Mouse (Mus musculus) forebrain, embryonic 15.5 days (tissue): ENCODE results near the gene Col27a1. TPM values are rescaled to one million over a fixed set of nuclear protein-coding genes. Genes with fewer than 3 reads are reported as not detected.

ENCODE experiments used
- ATAC-seq: fragments of 200-750 bp; cut with Nextera tagmentation; replicated peaks from 2 replicates; pipeline ENCODE4 v1.8.0; 2017; ENCODE audit warnings: mild to moderate bottlenecking, moderate TSS enrichment, moderate library complexity
- H3K27ac ChIP-seq: fragments of 300-500 bp; sonication (generic); replicated peaks from 2 replicates; pipeline ENCODE4 v1.5.1; 2015; ENCODE audit warnings: mild to moderate bottlenecking, inconsistent platforms
- H3K27me3 ChIP-seq: fragments of 300-500 bp; sonication (generic); 2 replicates; pipeline ENCODE4 v1.6.1; 2015; ENCODE audit warnings: inconsistent platforms
- H3K36me3 ChIP-seq: fragments of 300-500 bp; sonication (generic); 2 replicates; pipeline ENCODE4 v1.6.1; 2015; ENCODE audit warnings: mild to moderate bottlenecking, inconsistent platforms
- H3K4me1 ChIP-seq: fragments of 300-500 bp; sonication (generic); 2 replicates; pipeline ENCODE4 v1.6.1; 2015; ENCODE audit warnings: inconsistent platforms
- H3K4me2 ChIP-seq: fragments of 300-500 bp; sonication (generic); replicated peaks from 2 replicates; pipeline ENCODE4 v1.6.1; 2015; ENCODE audit warnings: mild to moderate bottlenecking, inconsistent platforms
- H3K4me3 ChIP-seq: fragments of 300-500 bp; sonication (generic); 2 replicates; pipeline ENCODE4 v1.5.1; 2015; ENCODE audit warnings: mild to moderate bottlenecking, inconsistent platforms
- H3K9ac ChIP-seq: fragments of 300-500 bp; sonication (generic); replicated peaks from 2 replicates; pipeline ENCODE4 v1.6.1; 2015; ENCODE audit warnings: mild to moderate bottlenecking, inconsistent platforms
- H3K9me3 ChIP-seq: fragments of 300-500 bp; sonication (generic); 2 replicates; pipeline ENCODE4 v1.6.1; 2016; ENCODE audit warnings: inconsistent platforms
- WGBS: fragments of 180-500 bp; shearing (Covaris S2); methylation state at CpG from one replicate; pipeline ENCODE4 v1.1.7; 2015; ENCODE audit warnings: mixed read lengths; 5-methylcytosine and 5-hydroxymethylcytosine counted together
- polyA plus RNA-seq: library from polyadenylated mRNA; unstranded; fragments of >200 nt; fragmentation: Nextera tagmentation; extraction: Ambion mirVana; gene quantifications from 2 replicates; pipeline ENCODE4 v1.2.1, GENCODE M21; 2015

Col27a1 gene
- polyA plus RNA-seq, 1 experiment from 2014 or later = 1.3 TPM

- H3K9me3 ChIP-seq = no peaks in the 10 kb centered on the region
- no peak overlapping the region for H3K4me3 ChIP-seq
- H3K4me2 ChIP-seq = no peak overlapping the region
- H3K27ac ChIP-seq = no peak overlapping the region
- ATAC-seq = no peak
- H3K36me3 ChIP-seq = no peaks in the 10 kb centered on the region
- no peak overlapping the region for H3K9ac ChIP-seq
- H3K27me3 ChIP-seq = no peaks in the 10 kb centered on the region
- WGBS = 81% methylated on average over 7 of the region's 7 CpGs
- H3K4me1 ChIP-seq = no peaks in the 10 kb centered on the region
Observed at GRCm38 (mm10) chr4:63205583-63205982, 8.2 kb upstream of the Col27a1 start.

- Histone ChIP-seq H3K4me3 (peak overlapping the region; percentile 62), H3K36me3 (no peaks in the 10 kb centered on the region), H3K27ac (no peak overlapping the region), H3K4me2 (peak overlapping the region; percentile 100), H3K9ac (peak overlapping the region; percentile 53), H3K9me3 (no peaks in the 10 kb centered on the region), H3K4me1 (peaks cover 31% of the 10 kb centered on the region), H3K27me3 (peaks cover 46% of the 10 kb centered on the region)
- ATAC-seq = peak; percentile 71
- WGBS = under 1% methylated on average over 63 of the region's 71 CpGs
Observed at GRCm38 (mm10) chr4:63215185-63215992, 1.6 kb downstream of the Col27a1 start.

GRCm38 (mm10) chr4:63215993-63216531 is 2.3 kb downstream of the Col27a1 start:
- H3K36me3 ChIP-seq = no peaks in the 10 kb centered on the region
- peaks cover 31% of the 10 kb centered on the region for H3K4me1 ChIP-seq
- WGBS = 1% methylated on average over 24 of the region's 24 CpGs
- peak overlapping the region; percentile 62 for H3K4me3 ChIP-seq
- H3K4me2 ChIP-seq = peak overlapping the region; percentile 100
- no peak overlapping the region for H3K27ac ChIP-seq
- H3K27me3 ChIP-seq = peaks cover 46% of the 10 kb centered on the region
- peak; percentile 47 for ATAC-seq
- H3K9me3 ChIP-seq = no peaks in the 10 kb centered on the region
- peak overlapping the region; percentile 53 for H3K9ac ChIP-seq

GRCm38 (mm10) chr4:63216566-63216965 is 2.8 kb downstream of the Col27a1 start:
- no peak overlapping the region for H3K9ac ChIP-seq
- H3K9me3 ChIP-seq = no peaks in the 10 kb centered on the region
- no peaks in the 10 kb centered on the region for H3K36me3 ChIP-seq
- peaks cover 46% of the 10 kb centered on the region for H3K27me3 ChIP-seq
- peak overlapping the region; percentile 62; the same call in 1 of the 2 replicates for H3K4me3 ChIP-seq
- WGBS = 20% methylated on average over 9 of the region's 9 CpGs
- H3K27ac ChIP-seq = no peak overlapping the region
- peak; percentile 20; the same call in 1 of the 2 replicates for ATAC-seq
- peaks cover 31% of the 10 kb centered on the region for H3K4me1 ChIP-seq
- peak overlapping the region; percentile 100 for H3K4me2 ChIP-seq

GRCm38 (mm10) chr4:63217513-63217912 is 3.7 kb downstream of the Col27a1 start:
- peaks cover 39% of the 10 kb centered on the region for H3K27me3 ChIP-seq
- WGBS = 85% methylated on average over 6 of the region's 6 CpGs

GRCm38 (mm10) chr4:63219059-63219458 is 5.3 kb downstream of the Col27a1 start:
- peaks cover 23% of the 10 kb centered on the region for H3K27me3 ChIP-seq
- no peak overlapping the region for H3K4me2 ChIP-seq
- no peak for ATAC-seq
- H3K4me1 ChIP-seq = peaks cover 25% of the 10 kb centered on the region
- no peak overlapping the region for H3K4me3 ChIP-seq
- no peaks in the 10 kb centered on the region for H3K36me3 ChIP-seq
- H3K9ac ChIP-seq = no peak overlapping the region
- no peak overlapping the region for H3K27ac ChIP-seq
- no peaks in the 10 kb centered on the region for H3K9me3 ChIP-seq
- 70% methylated on average over 3 of the region's 3 CpGs for WGBS

More at GRCm38 (mm10) chr4:63217513-63217912, 3.7 kb downstream of the Col27a1 start:
- no peak for ATAC-seq
- H3K4me2 ChIP-seq = no peak overlapping the region
- H3K4me1 ChIP-seq = peaks cover 31% of the 10 kb centered on the region
- no peak overlapping the region for H3K4me3 ChIP-seq
- H3K9ac ChIP-seq = no peak overlapping the region
- H3K36me3 ChIP-seq = no peaks in the 10 kb centered on the region
- H3K9me3 ChIP-seq = no peaks in the 10 kb centered on the region
- H3K27ac ChIP-seq = no peak overlapping the region

GRCm38 (mm10) chr4:63219635-63220034 is 5.8 kb downstream of the Col27a1 start:
- Histone ChIP-seq H3K4me3 (no peak overlapping the region), H3K9me3 (no peaks in the 10 kb centered on the region), H3K27ac (no peak overlapping the region), H3K4me1 (peaks cover 19% of the 10 kb centered on the region), H3K36me3 (no peaks in the 10 kb centered on the region), H3K9ac (no peak overlapping the region), H3K27me3 (peaks cover 17% of the 10 kb centered on the region), H3K4me2 (no peak overlapping the region)
- WGBS = 89% methylated on average over 6 of the region's 6 CpGs
- ATAC-seq = no peak

- no peak overlapping the region for H3K4me3 ChIP-seq
- H3K4me2 ChIP-seq = no peak overlapping the region
- no peak overlapping the region for H3K27ac ChIP-seq
- H3K4me1 ChIP-seq = peaks cover 6% of the 10 kb centered on the region
- H3K9me3 ChIP-seq = no peaks in the 10 kb centered on the region
- H3K27me3 ChIP-seq = peaks cover 8% of the 10 kb centered on the region
- no peaks in the 10 kb centered on the region for H3K36me3 ChIP-seq
- WGBS = 83% methylated on average over 15 of the region's 15 CpGs
- H3K9ac ChIP-seq = no peak overlapping the region
- no peak for ATAC-seq
Observed at GRCm38 (mm10) chr4:63221096-63221958, 7.5 kb downstream of the Col27a1 start.

- Histone ChIP-seq H3K36me3 (no peaks in the 10 kb centered on the region), H3K9me3 (no peaks in the 10 kb centered on the region), H3K9ac (no peak overlapping the region), H3K4me1 (peaks cover 8% of the 10 kb centered on the region), H3K4me3 (no peak overlapping the region), H3K27me3 (no peaks in the 10 kb centered on the region), H3K27ac (no peak overlapping the region), H3K4me2 (no peak overlapping the region)
- WGBS = 63% methylated on average over 8 of the region's 8 CpGs
- ATAC-seq = no peak
Observed at GRCm38 (mm10) chr4:63222246-63222645, 8.4 kb downstream of the Col27a1 start.

GRCm38 (mm10) chr4:63225373-63225772 is 11.6 kb downstream of the Col27a1 start:
- no peak overlapping the region for H3K4me3 ChIP-seq
- H3K4me2 ChIP-seq = no peak overlapping the region
- H3K4me1 ChIP-seq = peaks cover 27% of the 10 kb centered on the region
- H3K27ac ChIP-seq = no peak overlapping the region
- 85% methylated on average over 10 of the region's 10 CpGs for WGBS
- H3K9me3 ChIP-seq = no peaks in the 10 kb centered on the region
- H3K36me3 ChIP-seq = no peaks in the 10 kb centered on the region
- ATAC-seq = no peak
- no peak overlapping the region for H3K9ac ChIP-seq
- no peaks in the 10 kb centered on the region for H3K27me3 ChIP-seq

- Histone ChIP-seq H3K4me1 (peaks cover 29% of the 10 kb centered on the region), H3K4me3 (no peak overlapping the region), H3K27ac (no peak overlapping the region), H3K4me2 (no peak overlapping the region), H3K36me3 (no peaks in the 10 kb centered on the region), H3K9me3 (no peaks in the 10 kb centered on the region), H3K27me3 (no peaks in the 10 kb centered on the region), H3K9ac (no peak overlapping the region)
- peak; percentile 39 for ATAC-seq
- 61% methylated on average over 8 of the region's 8 CpGs for WGBS
Observed at GRCm38 (mm10) chr4:63226164-63226882, 12.5 kb downstream of the Col27a1 start.
